Mouse (Mus musculus) MEL (cell line): Measurements from ENCODE around the gene Sipa1l1.

Experiments used
- BHLHE40 ChIP-seq: IDR thresholded peaks from 2 replicates; pipeline ENCODE4 v1.6.1; 2012; ENCODE audit warnings: low read depth, mild to moderate bottlenecking, inconsistent platforms, low read length, improper control_type of control experiment, borderline replicate concordance
- CHD2 ChIP-seq: IDR thresholded peaks from 2 replicates; pipeline ENCODE4 v1.6.1; 2011; ENCODE audit warnings: low read length, improper control_type of control experiment
- CTCF ChIP-seq, 3 experiments: IDR thresholded peaks in 2 of 3; conservative IDR thresholded peaks in 1 of 3; 2 replicates each; pipeline ENCODE4 v1.5.1; 2011 to 2012; ENCODE audit warnings: low read length in 3 of 3, low read depth in 2 of 3, mild to moderate bottlenecking in 2 of 3, improper control_type of control experiment in 1 of 3, inconsistent platforms in 1 of 3, mixed read lengths in 1 of 3, moderate library complexity in 1 of 3; ENCODE audit not compliant: control insufficient read depth in 1 of 3, insufficient read depth in 1 of 3, poor library complexity in 1 of 3, severe bottlenecking in 1 of 3
- EP300 ChIP-seq, 2 experiments: IDR thresholded peaks; 2 replicates each; pipeline ENCODE4 v1.6.1; 2011; ENCODE audit warnings: improper control_type of control experiment in 2 of 2, low read length in 2 of 2, low read depth in 1 of 2, mild to moderate bottlenecking in 1 of 2
- ETS1 ChIP-seq: IDR thresholded peaks from 2 replicates; pipeline ENCODE4 v1.6.1; 2012; ENCODE audit warnings: low read depth, mild to moderate bottlenecking, inconsistent platforms, low read length, improper control_type of control experiment, moderate library complexity
- MAFK ChIP-seq: IDR thresholded peaks from 2 replicates; pipeline ENCODE4 v1.6.1; 2011; ENCODE audit warnings: low read depth, mild to moderate bottlenecking, low read length, improper control_type of control experiment, borderline replicate concordance
- MAX ChIP-seq: IDR thresholded peaks from 2 replicates; pipeline ENCODE4 v1.6.1; 2011; ENCODE audit warnings: low read length, improper control_type of control experiment
- NELFE ChIP-seq: IDR thresholded peaks from 2 replicates; pipeline ENCODE4 v1.6.1; 2011; ENCODE audit warnings: low read depth, low read length, improper control_type of control experiment
- POLR2A ChIP-seq, 2 experiments: IDR thresholded peaks; 2 replicates each; pipeline ENCODE4 v1.6.1; 2011 to 2012; ENCODE audit warnings: low read length in 2 of 2, mild to moderate bottlenecking in 2 of 2, control low read depth in 1 of 2, improper control_type of control experiment in 1 of 2, low read depth in 1 of 2, moderate library complexity in 1 of 2; ENCODE audit not compliant: control insufficient read depth in 1 of 2, insufficient read depth in 1 of 2, poor library complexity in 1 of 2
- USF1 ChIP-seq: IDR thresholded peaks from 2 replicates; pipeline ENCODE4 v1.6.1; 2014; ENCODE audit warnings: low read depth, mild to moderate bottlenecking, inconsistent platforms, low read length, improper control_type of control experiment, moderate library complexity
- ZC3H11A ChIP-seq: IDR thresholded peaks from 2 replicates; pipeline ENCODE4 v1.6.1; 2012; ENCODE audit warnings: low read depth, mild to moderate bottlenecking, inconsistent platforms, low read length, improper control_type of control experiment

DNA sequence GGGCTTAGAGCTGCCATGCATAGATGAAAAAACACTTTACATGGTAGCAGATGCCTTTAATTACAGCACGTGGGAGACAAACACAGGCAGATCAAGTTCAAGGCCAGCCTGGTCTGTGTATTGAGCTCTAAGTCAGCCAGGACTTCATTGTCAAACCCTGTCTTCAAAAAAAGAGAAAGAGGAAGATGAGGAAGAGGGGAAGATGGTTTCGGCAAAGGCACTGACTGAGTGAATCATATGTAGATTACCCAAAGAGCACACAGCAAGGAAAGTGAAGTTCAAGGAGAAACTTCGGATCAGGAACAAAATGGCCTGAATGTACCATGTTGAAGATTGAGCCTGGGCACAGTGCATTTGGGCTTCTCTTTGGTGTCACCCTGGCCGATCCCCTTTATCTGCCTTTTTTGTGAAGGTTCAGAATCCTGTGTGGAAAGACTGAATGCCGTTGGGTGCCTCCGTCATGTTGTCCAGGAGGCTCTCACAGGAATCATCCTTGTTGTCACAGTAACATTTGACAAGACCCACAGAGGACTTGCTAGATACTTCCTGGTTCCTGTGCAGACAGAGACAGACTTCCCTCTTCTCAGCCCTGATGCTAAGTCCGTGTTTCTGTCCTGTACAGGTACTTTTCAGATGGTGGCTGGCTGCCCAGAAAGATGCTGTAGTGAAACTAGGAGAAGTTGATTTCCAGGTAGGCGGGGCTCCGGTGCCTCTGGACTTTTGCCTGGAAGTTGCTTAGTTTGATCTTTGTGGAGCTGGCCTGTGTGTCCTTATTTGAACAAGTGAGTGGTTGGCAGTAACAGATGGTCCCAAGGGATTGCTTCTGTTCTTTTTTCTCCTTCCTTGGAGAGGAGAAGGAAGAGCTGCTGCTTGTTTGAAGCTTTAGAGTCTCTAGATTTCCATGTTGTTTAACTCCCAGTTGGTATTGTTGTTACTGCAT lies 96.5 kb downstream of the Sipa1l1 start:
- TF ChIP-seq BHLHE40 (no peak), CTCF (IDR thresholded peaks at IDR 0.05 in 2 of 3, conservative IDR thresholded peaks at IDR 0.05 in 1 of 3; ENCODE audit: control insufficient read depth in 1 of 3, insufficient read depth in 1 of 3, low read depth in 2 of 3, low read length in 3 of 3, poor library complexity in 1 of 3, severe bottlenecking in 1 of 3) (no peak), MAX (no peak), ZC3H11A (no peak), POLR2A (IDR thresholded peaks at IDR 0.05; ENCODE audit: control insufficient read depth in 1 of 2, insufficient read depth in 1 of 2, low read depth in 1 of 2, low read length in 2 of 2, poor library complexity in 1 of 2) (no peak), ETS1 (no peak), USF1 (no peak), NELFE (no peak), EP300 (IDR thresholded peaks at IDR 0.05; ENCODE audit: low read depth in 1 of 2, low read length in 2 of 2) (no peak), MAFK (no peak), CHD2 (no peak)
